Mouse (Mus musculus): ENCODE results near the gene Ccdc7a. TPM values are rescaled to one million over a fixed set of nuclear protein-coding genes. Genes with fewer than 3 reads are reported as not detected.

Gene Ccdc7a
- total and polyA plus RNA-seq, 3 experiments = not detected

DNA sequence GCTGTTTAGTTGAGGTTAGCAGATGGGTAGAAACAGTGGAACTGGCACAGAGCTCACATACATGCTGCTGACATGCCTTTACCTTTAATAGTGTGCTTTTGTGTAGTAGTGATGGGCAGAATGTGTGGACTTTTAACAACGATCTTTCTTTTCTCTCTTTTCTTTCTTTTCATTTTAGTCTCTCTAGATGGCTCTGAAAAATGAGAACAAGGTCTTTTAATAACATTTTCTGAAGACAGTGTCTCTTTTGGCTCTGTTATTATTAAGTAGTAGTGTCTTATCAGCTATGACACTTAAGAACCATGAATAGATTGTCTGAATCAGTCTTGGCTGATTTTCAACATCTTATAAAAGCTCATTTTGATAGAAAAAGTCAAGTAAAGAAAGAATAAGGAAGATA lies 266.7 kb downstream of the Ccdc7a start, which contains the start of gene Gm3952:
Gene Gm3952, minus strand, starts transcription at position 101 of the 400 bp plus-strand sequence.
- Histone ChIP-seq H3K4me2 (ENCODE audit: insufficient read depth, low read depth, poor library complexity, severe bottlenecking) (no peak within 1 kb of the TSS), H3K4me1 (ENCODE audit: control insufficient read depth in 1 of 2, insufficient read depth in 2 of 2) (no peaks in the 10 kb centered on the region), H3K36me3 (replicated peaks in 1 of 2; ENCODE audit: control insufficient read depth in 1 of 2, insufficient read depth in 1 of 2, low read length in 1 of 2) (no peaks in the 10 kb centered on the region), H3K79me2 (replicated peaks; ENCODE audit: control insufficient read depth, extremely low read depth, insufficient read depth, poor library complexity, severe bottlenecking) (no peaks in the 10 kb centered on the region), H3K27ac (ENCODE audit: insufficient read depth, low read depth) (no peak within 1 kb of the TSS), H3K27me3 (replicated peaks) (no peaks in the 10 kb centered on the region), H3K9me3 (replicated peaks; ENCODE audit: low read length) (no peaks in the 10 kb centered on the region), H3K4me3 (replicated peaks in 1 of 3; ENCODE audit: low read depth in 2 of 3, low read length in 2 of 3, poor library complexity in 1 of 3) (no peak within 1 kb of the TSS), H3K9ac (ENCODE audit: insufficient read depth, low read depth) (no peak within 1 kb of the TSS)
- in situ Hi-C loops (cut with MboI; ENCODE audit: low pct_ligation_motif_present, low pct_unique_long_range_greater_than_20kb, low sequenced_read_pairs) (no loop called here), dilution Hi-C loops (cut with MboI; ENCODE audit: extremely low pct_ligation_motif_present, extremely low pct_unique_long_range_greater_than_20kb, low sequenced_read_pairs) (no loop called here)
- no peak for DNase-seq (ENCODE audit: extremely low read depth)
- no peak for TF ChIP-seq USF2 (conservative IDR thresholded peaks at IDR 0.05; ENCODE audit: low read depth, low read length)
- TF ChIP-seq ZC3H11A (IDR thresholded peaks at IDR 0.05; ENCODE audit: low read depth, low read length) = no peak
- no peak for TF ChIP-seq MXI1 (IDR thresholded peaks at IDR 0.05; ENCODE audit: low read depth, low read length)
- TF ChIP-seq ELF1 (IDR thresholded peaks at IDR 0.05; ENCODE audit: low read depth, low read length) = no peak
- TF ChIP-seq JUN (IDR thresholded peaks at IDR 0.05; ENCODE audit: insufficient read depth, low read depth, low read length) = no peak
- TF ChIP-seq POLR2AphosphoS2 (IDR thresholded peaks at IDR 0.05; ENCODE audit: low read depth, low read length) = no peak
- no peak for TF ChIP-seq KAT2A (IDR thresholded peaks at IDR 0.05; ENCODE audit: insufficient replicate concordance, low read length)

DNA sequence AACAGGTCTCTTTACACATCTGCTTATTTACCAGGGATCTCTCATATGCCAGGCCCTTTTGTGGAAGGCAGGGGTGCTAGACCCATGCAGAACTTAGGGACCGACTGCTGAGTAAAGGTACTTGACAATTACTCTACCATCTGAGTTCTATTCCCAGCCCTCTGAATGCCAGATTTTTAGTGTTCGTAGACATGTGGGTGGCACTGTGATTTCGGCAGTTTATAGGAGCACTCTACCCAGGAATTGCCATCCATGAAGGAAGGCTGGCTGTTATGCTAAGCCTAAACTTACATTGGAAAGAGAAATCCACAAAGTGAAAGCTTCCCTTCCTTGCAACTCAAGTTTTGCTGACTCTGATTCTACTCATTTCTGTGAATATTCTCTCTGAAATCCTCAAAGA lies 329.6 kb downstream of the Ccdc7a start:
- no peak for TF ChIP-seq ZMIZ1 (IDR thresholded peaks at IDR 0.05; ENCODE audit: low read depth, low read length)
- no peak for TF ChIP-seq POLR2AphosphoS2 (IDR thresholded peaks at IDR 0.05; ENCODE audit: low read depth, low read length)
- no peak for TF ChIP-seq GABPA (IDR thresholded peaks at IDR 0.05; ENCODE audit: insufficient replicate concordance, low read depth, low read length)
- TF ChIP-seq TBP (conservative IDR thresholded peaks at IDR 0.05; ENCODE audit: low read depth, low read length) = no peak
- TF ChIP-seq NRF1 (IDR thresholded peaks at IDR 0.05; ENCODE audit: low read depth, low read length) = no peak
- TF ChIP-seq KAT2A (IDR thresholded peaks at IDR 0.05; ENCODE audit: insufficient replicate concordance, low read length) = no peak
- TF ChIP-seq MYC (IDR thresholded peaks at IDR 0.05; ENCODE audit: low read depth, low read length) = no peak
- TF ChIP-seq TCF12 (IDR thresholded peaks at IDR 0.05; ENCODE audit: low read depth, low read length) = no peak
- TF ChIP-seq ZNF384 (IDR thresholded peaks at IDR 0.05; ENCODE audit: low read depth, low read length) = no peak
- no peak for TF ChIP-seq MEF2A (IDR thresholded peaks at IDR 0.05; ENCODE audit: borderline replicate concordance, low read depth, low read length)
- TF ChIP-seq E2F4 (IDR thresholded peaks at IDR 0.05; ENCODE audit: insufficient replicate concordance, low read depth, low read length) = no peak
- no peak for TF ChIP-seq MAFK (IDR thresholded peaks at IDR 0.05; ENCODE audit: insufficient replicate concordance, low read length)
- TF ChIP-seq MXI1 (IDR thresholded peaks at IDR 0.05; ENCODE audit: low read depth, low read length) = no peak
- TF ChIP-seq RAD21 (IDR thresholded peaks at IDR 0.05; ENCODE audit: low read depth, low read length) = no peak
- TF ChIP-seq ZKSCAN1 (IDR thresholded peaks at IDR 0.05; ENCODE audit: borderline replicate concordance, low read depth, low read length) = no peak
- TF ChIP-seq IRF4 (IDR thresholded peaks at IDR 0.05; ENCODE audit: low read depth, low read length) = no peak
- TF ChIP-seq BHLHE40 (IDR thresholded peaks at IDR 0.05; ENCODE audit: low read depth, low read length) = no peak
- TF ChIP-seq USF2 (conservative IDR thresholded peaks at IDR 0.05; ENCODE audit: low read depth, low read length) = no peak
- no peak for TF ChIP-seq JUN (IDR thresholded peaks at IDR 0.05; ENCODE audit: insufficient read depth, low read depth, low read length)
- no peaks in the 10 kb centered on the region for H3K79me2 ChIP-seq (replicated peaks; ENCODE audit: control insufficient read depth, extremely low read depth, insufficient read depth, poor library complexity, severe bottlenecking)
- H3K9me3 ChIP-seq (replicated peaks; ENCODE audit: low read length) = no peaks in the 10 kb centered on the region
- no peak overlapping the region for H3K4me2 ChIP-seq (ENCODE audit: insufficient read depth, low read depth, poor library complexity, severe bottlenecking)
- in situ Hi-C loops (cut with MboI; ENCODE audit: low pct_ligation_motif_present, low pct_unique_long_range_greater_than_20kb, low sequenced_read_pairs) = no loop called here
- no peaks in the 10 kb centered on the region for H3K27me3 ChIP-seq (replicated peaks)
- peaks cover 8 to 59% of the 10 kb centered on the region in 2 experiments for H3K36me3 ChIP-seq (replicated peaks in 1 of 2; ENCODE audit: control insufficient read depth in 1 of 2, insufficient read depth in 1 of 2, low read length in 1 of 2)
- dilution Hi-C loops (cut with MboI; ENCODE audit: extremely low pct_ligation_motif_present, extremely low pct_unique_long_range_greater_than_20kb, low sequenced_read_pairs) = no loop called here
- H3K4me3 ChIP-seq (replicated peaks in 1 of 3; ENCODE audit: low read depth in 2 of 3, low read length in 2 of 3, poor library complexity in 1 of 3) = no peak overlapping the region
- no peak overlapping the region for H3K27ac ChIP-seq (ENCODE audit: insufficient read depth, low read depth)
- no peaks in the 10 kb centered on the region for H3K4me1 ChIP-seq (ENCODE audit: control insufficient read depth in 1 of 2, insufficient read depth in 2 of 2)
- H3K9ac ChIP-seq (ENCODE audit: insufficient read depth, low read depth) = no peak overlapping the region
- DNase-seq (ENCODE audit: extremely low read depth) = no peak

All from CH12.LX (cell line).